Mouse (Mus musculus) limb, embryonic 12.5 days (tissue): ENCODE data around the gene Bmf. TPM values are rescaled to one million over a fixed set of nuclear protein-coding genes. Genes with fewer than 3 reads are reported as not detected.

Experiments
- polyA plus RNA-seq: library from polyadenylated mRNA; unstranded; fragments of >200 nt; fragmentation: Nextera tagmentation; extraction: Ambion mirVana; gene quantifications from 2 replicates; pipeline ENCODE4 v1.2.1, GENCODE M21; 2016

Gene Bmf
- polyA plus RNA-seq, 1 experiment from 2014 or later, result 7.1 TPM

Other genes with a start within 250 kb of the Bmf start
- gene Gpr176, start 176.3 kb downstream of the Bmf start, polyA plus RNA-seq, result 0.10 and 0.16 TPM in 2 replicates
- gene Eif2ak4, start 161.1 kb downstream of the Bmf start, polyA plus RNA-seq, result 14.8 and 15.8 TPM in 2 replicates
- gene Srp14, start 70.0 kb downstream of the Bmf start, polyA plus RNA-seq, result 223 and 232 TPM in 2 replicates
- gene Bub1b, start 48.5 kb upstream of the Bmf start, polyA plus RNA-seq, result 119 and 127 TPM in 2 replicates
- gene Pak6, start 113.6 kb upstream of the Bmf start, polyA plus RNA-seq, result 0.71 and 1.0 TPM in 2 replicates
- not detected in 2 replicates for gene Ankrd63, start 154.3 kb upstream of the Bmf start, polyA plus RNA-seq
- gene Plcb2, start 178.8 kb upstream of the Bmf start, polyA plus RNA-seq, result 0.26 and 0.44 TPM in 2 replicates
- gene Inafm2, start 196.1 kb upstream of the Bmf start, polyA plus RNA-seq, result 20.6 and 21.3 TPM in 2 replicates
- 0.51 and 0.74 TPM in 2 replicates for gene Ccdc9b, start 213.0 kb upstream of the Bmf start, polyA plus RNA-seq
- not detected in 2 replicates for gene Phgr1, start 223.1 kb upstream of the Bmf start, polyA plus RNA-seq
- gene Disp2, start 230.0 kb upstream of the Bmf start, polyA plus RNA-seq, result 0.05 and 0.14 TPM in 2 replicates